Mouse (Mus musculus): ENCODE measurements around the gene Bbs4.
"Not testable (repeated sequence)": the region's sequence is repeated elsewhere in the genome, so short reads cannot be mapped to it uniquely, and the experiment has no call there.

The Bbs4 gene

DNA sequence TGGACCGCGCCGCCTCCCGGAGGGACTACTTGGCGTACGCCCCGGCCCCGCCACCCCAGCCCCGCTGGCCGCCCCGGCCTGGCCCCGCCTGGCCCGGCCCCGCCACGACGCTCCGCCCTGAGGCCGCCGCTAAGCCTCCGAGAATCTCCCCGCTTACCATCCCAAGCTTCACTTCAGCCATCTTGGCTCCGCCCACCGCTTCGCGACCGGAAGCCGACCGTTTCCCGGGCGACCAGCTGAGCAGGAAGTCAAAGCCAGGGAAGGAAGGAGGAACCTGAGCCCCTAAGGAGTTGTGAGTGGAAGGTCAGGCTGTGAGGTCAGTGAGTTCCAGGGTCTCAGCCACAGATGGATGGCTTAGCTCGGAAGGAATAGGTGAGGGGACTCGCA is at the start of gene Bbs4:
Bbs4 (minus strand) TSS at position 256 of the 387 bp plus-strand sequence.
- peak; percentile 92 to 95 for DNase-seq

DNA sequence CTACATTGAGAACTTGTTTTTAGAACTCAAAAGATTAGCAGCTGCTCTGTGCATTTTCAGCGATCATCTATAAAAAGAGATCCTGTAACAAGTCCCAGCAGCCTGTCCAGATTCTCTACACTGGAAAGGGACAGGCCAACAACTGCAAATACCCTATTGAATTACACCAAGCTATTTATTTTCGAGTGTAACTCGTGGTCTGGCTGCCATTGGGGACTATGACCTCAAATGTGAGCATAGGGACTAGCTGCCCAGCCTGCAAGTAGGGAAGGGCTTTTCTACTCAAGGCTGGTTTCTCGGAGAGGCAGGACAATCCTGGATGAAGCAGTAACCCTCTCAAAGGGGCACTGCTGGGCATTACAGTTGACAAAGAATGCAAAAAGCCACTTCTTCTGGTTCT is 35.8 kb upstream of the Bbs4 start:
- DNase-seq = no peak

DNA sequence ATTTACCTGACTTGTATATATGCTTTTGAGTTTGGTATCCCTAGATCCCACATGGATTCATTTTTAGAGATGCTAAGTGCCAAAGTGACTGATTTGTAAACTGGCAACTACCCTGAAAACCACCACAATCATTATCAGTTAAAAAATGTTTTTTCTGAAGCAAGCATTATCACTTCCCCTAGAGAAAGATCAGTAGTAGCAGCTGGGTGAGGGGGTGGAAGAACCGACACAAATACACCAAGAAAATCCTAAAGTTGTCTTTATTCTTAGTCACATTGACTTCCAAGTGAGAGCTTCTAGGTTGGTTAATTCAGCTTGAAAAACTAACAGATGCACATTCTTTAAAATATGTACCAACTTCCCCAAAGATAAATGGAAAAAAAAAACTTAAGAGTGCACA is 35.0 kb upstream of the Bbs4 start:
- no peak for DNase-seq

DNA sequence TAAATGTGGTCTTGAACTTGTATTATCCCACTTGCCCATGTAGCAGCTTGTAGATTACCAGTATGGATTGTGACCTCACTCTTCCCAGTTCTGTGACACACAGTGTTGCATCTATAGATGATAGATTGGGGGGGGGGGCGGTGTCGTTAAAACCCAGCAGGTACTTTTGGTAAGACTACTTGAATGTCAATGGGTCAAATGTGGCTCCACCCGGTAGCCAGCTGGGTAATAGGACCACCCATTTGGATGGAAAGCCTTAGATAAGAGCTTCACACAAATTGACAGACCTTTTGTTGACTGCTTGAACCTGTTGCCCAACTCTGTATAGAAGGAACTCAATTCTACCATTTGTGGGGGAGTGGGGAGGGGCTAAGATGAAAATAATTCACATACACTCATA is 34.2 kb upstream of the Bbs4 start:
- no peak for DNase-seq

DNA sequence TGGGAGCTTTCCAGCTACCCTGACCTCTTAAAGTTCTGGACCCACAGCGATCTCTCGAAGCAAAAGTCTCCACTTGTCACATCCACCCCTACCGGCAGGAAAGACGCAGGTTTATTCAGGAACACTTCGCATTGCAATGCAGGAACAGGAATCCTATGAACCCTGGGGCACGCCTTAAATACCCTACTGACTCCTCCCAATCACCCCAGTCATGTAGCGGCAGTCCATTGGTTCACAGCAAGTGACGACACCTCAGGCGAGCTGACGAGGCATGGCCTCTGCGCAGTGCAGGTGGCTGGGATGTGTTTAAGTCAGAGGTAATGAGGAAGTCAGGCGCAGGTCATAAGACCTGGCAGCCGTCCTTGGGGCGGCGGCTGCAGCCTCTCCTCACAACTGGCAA is 22.3 kb upstream of the Bbs4 start:
- DNase-seq = no peak

DNA sequence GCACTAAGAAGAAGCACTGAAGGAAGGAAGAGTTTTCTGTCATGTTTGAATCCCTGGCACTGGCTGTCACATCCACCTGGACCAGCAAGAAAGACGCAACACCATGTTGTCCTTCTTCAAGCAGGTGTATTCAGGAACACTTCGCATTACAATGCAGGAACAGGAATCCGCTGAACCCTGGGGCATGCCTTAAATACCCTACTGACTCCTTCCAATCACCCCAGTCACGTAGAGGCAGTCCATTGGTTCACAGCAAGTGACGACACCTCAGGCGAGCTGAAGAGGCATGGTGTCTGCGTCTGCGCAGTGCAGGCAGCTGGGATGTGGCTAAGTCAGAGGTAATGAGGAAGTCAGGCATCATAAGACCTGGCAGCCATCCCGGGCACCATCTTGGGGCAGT is 16.3 kb upstream of the Bbs4 start:
- DNase-seq = no peak

DNA sequence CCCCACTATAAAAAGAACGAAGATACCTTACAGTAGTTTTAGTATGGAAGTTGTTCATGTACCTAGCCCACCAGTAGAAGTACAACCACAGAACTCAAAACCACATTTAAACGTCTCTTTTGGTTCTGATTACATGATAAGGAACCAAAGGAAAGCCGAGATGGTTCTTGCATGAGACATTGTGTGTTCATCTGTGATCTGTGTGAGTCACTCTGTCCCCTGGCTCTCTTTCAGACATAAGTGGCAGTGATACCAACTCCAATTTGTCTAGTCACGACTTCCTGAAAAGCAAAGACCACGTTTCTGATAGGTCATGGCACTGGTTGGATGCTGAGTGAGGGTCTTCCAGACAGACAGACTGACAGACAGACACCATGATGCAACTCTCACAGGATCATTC is 15.9 kb upstream of the Bbs4 start:
- DNase-seq = no peak

DNA sequence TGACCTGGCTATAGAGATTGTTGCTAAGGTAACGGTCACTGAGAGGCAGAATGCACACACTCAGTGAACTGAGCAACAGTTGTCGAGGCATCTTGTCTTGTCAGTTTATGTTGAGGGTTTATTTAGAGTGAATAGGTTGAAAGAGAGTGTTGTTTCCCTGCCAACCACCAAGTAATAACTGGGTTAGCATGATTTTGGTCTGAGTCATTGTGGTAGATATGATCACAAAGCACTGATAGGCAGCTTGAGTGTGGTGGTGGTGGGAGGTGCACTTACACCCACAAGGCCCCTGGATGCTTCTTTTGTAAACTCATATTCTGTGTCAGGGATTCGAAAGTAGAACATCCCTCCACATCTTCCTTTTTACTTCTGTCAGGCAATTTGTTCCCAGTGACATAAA is 7.2 kb upstream of the Bbs4 start:
- not testable (repeated sequence) for DNase-seq

DNA sequence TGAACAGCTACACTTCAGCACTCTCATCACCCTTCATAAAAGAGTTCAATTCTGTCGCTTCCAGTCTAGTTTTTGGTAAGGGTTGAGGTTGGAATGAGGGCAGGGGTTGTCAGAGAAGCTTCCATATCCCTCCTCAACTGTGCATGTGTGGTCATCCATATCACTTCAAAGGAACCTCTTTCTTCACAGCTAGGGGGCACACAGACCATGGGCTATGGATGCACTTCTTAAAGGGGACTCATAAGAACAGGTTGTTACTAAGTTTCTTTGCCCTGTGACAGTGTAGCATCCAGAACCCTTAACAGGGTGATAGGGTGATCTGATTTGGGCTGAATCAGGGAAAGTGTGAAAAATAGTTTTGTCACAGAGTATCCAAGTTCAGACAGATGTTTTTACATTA is 4.7 kb upstream of the Bbs4 start:
- not testable (repeated sequence) for DNase-seq

DNA sequence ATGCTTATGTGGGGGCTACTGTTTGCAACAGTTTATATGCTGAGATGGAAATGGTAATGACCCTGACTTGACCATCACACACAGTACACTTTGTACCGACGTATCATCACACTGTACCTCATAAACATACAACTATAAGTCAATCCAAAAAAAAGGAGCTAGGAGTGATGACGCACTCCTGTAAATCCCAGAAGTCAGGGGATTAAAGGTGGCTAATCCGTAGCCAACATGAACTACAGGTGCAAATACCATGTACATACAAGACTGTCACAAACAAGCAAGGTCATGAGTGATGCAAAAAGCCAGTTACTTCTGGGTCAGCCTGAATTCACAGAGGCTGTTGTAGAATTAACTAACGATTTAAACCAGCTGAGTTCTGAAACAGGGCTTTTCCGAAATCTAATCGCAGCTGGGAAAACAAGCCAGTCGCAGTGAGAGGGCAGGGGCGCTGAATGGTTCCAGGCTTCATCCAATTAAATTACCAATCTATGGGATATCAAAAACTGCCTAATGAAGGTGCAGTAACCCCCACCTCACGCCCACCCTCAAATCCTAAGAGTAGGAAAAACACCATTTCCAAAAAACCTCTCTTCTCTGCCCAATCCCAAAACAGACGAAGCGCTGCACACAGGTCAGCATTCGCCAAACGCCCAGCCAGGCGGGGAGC is 589 bp downstream of the Bbs4 start:
- DNase-seq = no peak

DNA sequence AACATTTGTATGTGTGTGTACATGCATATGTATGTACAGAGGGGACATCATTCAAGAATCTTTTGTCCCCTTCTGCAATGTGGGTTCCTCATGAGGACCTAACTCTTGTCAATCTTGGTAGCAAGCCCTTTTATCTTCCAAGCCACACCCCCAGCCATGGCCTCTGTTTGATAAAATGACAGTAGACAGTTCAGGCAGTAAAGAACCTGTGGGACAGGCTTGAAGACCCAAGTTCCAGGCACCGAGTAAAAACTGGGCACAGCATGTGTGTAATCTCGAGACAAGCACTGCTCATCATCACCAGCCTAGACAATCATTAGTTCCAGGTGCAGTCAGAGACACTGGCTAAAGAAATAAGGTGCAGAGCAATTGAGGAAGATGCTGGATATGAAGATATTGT is 7.1 kb downstream of the Bbs4 start:
- no peak for DNase-seq

DNA sequence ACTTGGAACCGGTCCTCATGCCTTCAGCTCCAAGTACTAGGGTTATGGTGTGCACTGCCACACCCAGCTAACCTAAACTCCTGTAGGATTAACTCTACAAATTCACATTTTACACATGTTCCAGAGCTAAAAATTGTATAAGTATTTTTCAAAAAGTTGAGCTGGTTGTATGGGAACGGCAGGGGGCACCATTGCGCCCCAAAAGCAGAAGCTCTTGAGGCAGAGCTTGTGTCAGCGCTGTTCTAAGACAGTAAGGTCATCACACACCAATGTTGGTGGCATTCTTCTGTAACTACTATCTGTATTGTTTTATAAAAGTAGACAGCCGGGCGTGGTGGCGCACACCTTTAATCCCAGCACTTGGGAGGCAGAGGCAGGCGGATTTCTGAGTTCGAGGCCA is 13.3 kb downstream of the Bbs4 start:
- no peak for DNase-seq

DNA sequence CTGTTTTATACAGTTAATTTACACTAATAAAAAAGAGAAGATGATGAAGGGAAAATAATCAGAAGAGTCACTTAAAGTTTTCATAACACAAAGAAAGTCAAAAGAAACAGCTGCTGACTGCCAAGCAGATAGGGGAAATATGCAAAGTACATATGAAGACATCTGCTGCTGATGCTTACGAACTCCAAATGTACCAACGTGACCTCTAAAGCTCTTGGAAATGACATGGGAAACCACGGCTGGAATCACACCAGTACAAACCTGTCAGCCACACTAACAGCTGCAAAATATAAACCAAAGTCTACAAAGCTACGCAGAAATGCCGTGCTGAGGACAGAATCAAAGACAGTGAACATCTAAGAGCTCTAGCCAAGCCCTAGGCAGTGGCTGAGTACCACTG is 14.2 kb downstream of the Bbs4 start:
- DNase-seq = no peak

DNA sequence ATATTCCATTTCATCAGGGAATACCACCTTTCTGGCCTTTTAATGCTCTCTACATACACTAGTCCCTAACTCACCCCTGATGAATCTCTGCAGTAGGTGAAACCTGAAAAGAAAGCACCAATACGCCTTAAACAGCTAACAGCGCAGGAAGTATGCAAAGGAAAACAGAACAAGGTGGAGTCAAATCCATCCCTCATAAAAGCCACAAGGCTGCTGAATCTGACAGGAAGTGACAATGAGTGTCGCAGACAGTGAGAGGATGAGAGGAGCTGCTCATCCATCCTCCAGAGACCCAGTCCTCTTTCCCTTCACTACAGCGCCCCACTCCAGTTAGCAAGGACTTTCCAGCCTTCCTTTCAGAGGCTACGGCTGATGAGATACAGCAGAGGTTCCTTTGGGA is 14.9 kb downstream of the Bbs4 start:
- DNase-seq = no peak

DNA sequence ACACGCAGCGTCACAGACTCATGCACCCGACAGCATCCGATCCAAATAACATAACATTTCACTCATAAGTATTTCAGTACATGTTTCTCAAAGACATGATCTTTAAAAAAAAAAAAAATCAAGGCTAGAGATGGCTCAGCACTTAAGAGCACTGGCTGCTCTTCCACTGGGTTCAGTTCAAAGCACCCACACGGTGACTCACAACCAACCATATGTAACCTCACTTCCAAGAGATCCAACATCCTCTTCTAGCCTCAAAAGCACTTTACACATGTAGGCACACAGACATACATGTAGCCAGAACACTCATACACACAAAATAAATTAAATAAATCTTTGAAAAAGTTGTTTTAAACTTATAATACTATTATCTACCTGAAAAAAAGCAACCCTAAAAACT is 15.4 kb downstream of the Bbs4 start:
- DNase-seq = no peak

DNA sequence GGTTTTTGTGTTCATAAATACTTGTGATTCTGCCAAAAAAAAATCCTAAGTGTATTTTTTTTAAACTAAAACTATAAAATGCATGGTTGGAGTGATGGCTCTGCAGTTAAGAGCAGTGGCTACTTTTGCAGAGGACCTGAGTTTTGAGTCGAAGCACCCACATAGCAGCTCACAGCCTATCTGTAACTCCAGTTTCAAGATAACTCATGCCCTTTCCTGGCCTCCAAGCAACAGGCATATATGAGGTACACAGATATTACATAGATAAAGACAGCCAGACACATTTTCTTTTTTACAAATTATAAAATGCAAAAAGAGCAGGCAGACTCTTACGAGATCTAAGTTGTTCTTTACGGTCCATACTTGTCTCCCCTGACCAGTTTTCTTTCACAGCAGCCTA is 16.8 kb downstream of the Bbs4 start:
- no peak for DNase-seq

DNA sequence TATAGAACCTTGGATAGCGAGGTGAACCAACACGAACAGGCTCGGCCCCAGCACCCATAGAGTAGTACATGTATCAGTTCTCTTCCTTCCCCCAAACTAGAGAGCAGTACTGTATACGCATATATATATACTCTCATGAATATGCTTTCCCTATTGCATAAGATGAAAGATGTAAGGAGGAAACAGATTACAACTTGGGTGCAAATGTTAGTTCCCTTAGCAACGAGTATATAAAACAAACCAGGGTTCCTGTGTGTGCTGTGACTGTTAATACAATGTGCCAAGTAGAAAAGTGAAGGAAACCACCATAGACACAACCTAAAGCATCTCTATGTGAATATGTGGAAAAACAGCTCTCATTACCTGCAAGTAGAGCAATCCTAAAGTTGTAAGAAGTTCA is 23.3 kb downstream of the Bbs4 start:
- DNase-seq = no peak

DNA sequence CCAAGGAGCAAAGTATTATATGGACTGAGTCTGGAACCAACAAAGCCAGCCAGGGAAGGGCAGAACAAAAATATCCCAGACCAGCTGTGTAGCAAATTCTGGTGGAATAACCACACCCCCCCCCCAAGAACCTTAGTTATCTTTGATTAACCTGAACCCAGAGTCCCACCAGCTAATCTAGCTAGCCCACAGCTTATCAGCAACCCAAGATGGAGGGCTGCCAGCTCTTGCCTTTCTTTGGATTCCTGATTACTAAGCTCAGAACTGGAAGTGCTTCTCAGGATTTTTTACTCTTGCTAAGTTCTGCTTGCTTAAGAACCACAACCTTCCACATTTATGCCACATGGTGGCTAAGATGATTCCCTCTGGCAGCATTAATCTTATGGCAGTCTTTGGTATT is 29.0 kb downstream of the Bbs4 start:
- no peak for DNase-seq

DNA sequence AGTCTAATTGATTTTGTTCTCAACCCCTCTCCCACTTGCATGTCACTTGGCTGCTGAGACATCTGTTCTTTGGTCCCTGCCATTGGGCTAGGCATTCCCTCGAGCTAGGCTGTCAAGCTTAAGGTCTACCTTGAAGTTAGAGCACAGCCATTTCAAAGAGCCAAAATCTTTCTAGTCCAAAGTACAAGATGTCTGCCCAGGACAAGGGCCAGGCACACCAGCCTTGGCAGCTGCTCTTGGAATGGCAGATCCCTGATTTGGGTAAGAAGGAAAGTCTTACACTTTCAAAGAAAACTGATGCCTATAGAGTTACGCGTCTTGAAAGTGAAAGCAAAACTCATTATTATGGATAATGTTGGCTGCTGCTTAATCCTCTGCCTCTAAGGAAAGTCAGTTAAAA is 37.1 kb downstream of the Bbs4 start:
- peak in 1 of 2 experiments; percentile 7 for DNase-seq

DNA sequence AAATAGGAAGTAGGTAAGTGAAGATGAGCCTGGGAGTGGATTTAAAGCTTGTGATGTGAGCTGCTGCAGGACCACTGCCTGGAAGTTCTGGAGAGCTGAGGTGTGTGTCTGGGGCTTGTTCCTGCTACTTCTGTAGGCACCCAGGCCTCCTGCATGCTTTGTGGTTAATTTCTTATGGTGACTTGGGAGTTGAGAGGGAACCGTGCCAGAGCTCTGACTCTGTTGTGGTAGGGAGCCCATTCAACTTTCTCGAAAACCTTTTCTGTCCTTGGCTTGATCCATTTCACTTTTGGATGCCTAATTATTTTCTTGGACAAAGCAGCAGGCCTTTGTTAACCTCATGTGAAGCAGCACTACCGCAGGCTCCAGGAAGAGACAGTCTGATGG is 42.0 kb downstream of the Bbs4 start:
- no peak for DNase-seq

DNA sequence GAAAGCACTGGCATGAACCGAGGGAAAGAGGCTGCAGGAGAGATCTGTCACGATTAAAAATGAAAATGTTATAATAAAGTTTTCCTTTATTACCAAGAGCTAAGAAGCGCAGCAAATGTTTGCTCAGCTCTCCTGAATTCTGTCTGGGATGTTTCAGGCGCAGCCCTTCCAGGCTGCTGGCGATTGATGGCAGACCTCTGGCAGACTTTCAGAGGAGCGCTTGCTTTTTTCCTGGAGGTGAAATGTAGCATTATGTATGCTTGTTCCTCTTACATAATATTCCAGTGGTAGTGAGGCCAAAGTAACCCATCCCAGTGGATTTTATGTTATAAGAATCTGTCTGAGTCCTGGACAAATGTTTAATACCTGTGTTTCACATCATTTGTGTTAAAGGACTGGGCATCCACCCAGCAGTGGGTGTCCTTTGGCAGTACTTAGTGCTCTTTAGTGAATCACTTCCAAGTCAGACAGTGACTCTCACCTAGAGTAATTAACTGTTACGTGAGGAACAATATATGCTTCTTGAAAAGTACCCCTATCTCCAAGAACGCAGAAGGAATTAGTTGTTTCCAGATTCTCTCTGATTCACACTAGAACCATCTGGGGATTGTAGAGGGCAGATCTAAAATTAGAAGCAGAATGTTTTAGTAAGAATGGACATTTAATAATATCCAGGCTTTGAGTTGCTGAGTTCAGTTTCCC is 42.6 kb downstream of the Bbs4 start:
- DNase-seq = no peak

DNA sequence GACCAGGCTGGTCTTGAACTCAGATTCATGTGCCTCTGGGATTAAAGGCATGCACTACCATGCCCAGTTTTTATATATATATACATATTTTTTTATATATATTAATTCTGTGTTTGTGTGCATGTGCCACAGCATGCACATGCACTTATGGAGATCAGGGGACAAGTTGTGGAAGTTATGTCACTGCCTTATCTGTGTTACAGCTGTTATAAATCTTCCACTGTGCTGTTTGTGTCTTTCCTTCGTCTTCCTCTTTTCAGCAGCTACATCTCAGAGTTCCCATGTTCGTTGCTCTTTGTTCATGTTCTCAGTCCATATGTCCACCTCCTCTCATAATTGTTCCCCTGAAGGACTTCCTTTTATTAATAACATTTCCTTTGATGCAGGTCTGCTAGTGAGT is 45.4 kb downstream of the Bbs4 start:
- DNase-seq = no peak

DNA sequence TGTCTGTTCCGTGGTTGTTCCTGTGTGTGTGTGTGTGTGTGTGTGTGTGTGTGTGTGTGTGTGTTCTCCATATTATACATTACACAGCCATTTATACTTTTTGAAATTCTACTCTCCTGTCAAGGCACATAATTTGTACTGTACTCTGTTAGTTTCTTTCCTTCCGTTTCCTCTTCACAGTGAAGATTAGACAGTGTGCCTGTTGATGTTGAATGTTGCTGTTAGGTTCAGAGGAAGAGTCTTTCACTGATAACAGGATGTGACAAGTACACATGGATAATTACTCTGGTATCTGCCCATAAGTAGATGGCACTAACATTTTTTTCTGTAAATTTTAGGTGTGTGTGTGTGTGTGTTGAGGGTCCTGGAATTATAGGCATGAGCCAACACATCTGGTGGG is 56.9 kb downstream of the Bbs4 start:
- no peak for DNase-seq

DNA sequence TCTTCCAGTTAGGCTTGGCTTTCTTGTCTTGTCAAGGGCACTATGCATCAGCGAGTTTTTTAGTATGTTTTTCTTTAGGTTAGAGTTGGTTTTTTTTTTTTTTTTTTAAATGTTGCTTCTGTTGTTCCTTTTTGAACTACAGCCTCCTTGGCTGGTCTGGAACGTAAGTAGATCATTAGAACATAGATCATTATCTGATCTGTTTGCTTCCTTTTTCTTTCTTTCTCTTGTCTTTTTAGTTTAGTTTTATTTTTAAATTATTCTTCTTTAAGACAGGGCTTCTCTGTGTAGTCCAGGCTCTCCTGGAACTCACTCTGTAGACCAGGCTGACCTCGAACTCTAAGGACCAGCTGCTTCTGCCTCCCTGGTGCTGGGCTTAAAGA is 60.8 kb downstream of the Bbs4 start:
- no peak for DNase-seq
